Mouse (Mus musculus) frontal cortex, adult 2 months (tissue): ENCODE results near the gene Nipsnap2. TPM values are rescaled to one million over a fixed set of nuclear protein-coding genes. Genes with fewer than 3 reads are reported as not detected.
A peak's percentile ranks its signal among the peaks of the same experiment; 100 is the strongest.
"Not testable (repeated sequence)": the region's sequence is repeated elsewhere in the genome, so short reads cannot be mapped to it uniquely, and the experiment has no call there.

Experiments
- DNase-seq, 2 experiments: peaks; one replicate each; pipeline ENCODE4 v3.0.0; 2022; ENCODE audit warnings: low spot score in 1 of 2; ENCODE audit errors: extremely low spot score in 1 of 2
- polyA plus RNA-seq: library from polyadenylated mRNA; depleted of rRNA; stranded (reverse); fragments of >200 nt; gene quantifications from 2 replicates; pipeline ENCODE4 v1.2.3, GENCODE M21; 2012; rRNA removed

The Nipsnap2 gene
- polyA plus RNA-seq: 118 and 124 TPM in 2 replicates

DNA sequence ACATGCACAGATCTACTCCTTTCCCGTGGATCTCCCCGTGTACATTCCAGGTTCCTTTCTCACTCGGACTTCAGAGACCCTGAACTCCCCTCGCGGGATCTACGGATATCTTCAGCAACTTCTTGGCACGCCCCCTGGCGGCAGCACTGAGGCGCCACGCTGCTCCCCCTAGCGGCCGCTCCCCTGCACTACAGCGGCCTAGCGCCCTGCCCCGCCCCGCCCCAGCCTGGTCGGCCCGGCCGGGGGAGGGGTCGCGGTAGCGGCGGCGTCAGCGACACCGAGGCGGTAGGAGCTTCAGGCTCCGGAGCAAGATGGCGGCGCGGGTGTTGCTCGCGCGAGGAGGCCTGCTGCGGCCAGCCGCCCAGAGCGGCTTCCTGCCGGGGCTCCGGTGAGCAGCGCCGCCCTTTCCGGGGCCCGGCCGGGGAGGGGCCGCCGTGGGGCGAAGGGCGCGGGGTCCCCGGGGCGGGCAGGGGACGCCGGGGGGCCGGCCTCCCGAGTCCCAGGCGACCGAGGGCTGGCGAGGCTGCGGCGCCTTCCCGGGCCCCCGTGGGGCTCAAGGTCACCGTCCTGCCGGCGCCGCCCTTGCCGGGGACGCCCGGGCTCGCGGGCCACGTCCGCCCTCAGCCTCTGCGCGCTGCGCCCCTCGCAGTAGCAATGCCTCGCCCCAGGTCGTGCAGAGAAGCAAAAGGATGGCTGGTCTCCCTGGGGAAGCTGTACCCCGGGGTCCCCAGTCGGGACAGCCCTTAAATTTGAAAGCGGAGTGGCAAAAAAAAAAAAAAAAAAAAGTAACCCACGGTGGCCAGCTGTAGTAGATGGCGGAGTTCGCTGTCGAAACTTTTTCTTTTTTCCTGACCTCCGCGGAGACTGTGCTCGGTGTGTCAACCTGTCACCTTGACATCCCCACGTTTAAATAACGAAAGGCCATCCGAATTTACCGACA lies at the start of gene Nipsnap2:
TSS of gene Nipsnap2 (plus strand) at position 230 of the 940 bp plus-strand sequence.
- peak; percentile 72 to 93 for DNase-seq

DNA sequence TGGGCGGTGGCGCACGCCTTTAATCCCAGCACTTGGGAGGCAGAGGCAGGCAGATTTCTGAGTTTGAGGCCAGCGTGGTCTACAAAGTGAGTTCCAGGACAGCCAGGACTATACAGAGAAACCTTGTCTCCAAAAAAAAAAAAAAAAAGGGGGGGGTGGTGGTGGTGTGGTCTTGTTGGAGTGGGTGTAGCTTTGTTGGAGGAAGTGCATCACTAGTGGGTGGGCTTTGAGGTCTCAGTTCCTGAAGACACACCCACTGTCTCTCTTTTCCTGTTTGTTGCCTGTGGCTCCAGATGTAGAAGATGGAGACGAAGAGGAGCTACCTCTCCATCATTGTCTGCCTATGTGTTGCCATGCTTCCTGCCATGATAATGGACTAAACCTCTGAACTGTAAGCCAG lies 39.7 kb upstream of the Nipsnap2 start:
- DNase-seq: not testable (repeated sequence)

DNA sequence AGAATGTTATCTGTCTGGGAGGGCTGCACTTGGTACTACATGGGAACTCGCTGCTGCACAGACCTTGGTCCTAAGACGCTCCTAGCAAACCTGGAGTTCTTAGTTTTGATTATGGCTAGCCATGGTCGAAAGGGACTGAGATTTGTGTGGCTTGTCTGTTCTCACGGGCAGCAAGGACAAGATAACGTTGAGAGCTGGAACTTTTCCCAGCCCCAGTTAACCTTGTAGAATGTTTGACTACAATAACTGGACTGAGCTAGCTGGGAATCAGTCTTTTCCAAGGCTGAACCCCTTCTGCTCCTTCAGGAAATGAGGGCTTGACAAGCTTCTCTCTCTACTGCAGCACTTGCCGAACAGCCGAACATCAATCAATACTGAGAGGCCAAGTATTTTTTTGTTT lies 37.2 kb upstream of the Nipsnap2 start:
- DNase-seq: no peak

DNA sequence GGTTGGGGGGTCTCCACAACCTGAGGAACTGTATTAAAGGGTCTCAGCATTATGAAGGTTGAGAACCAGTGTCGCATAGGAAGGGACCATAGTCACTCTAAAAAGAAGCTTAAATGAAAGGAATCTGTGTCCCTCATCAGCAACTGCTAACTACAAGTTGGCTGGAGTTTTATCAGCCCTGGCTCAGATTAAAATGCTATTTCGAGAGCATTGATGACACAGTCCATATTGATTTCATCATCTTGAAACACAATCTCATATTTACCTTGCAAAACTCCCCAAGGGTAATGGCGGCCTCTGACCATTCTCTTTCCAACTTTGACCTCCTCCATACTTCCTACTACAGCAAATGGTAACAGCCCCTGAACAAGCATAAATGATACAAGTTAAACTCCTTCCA lies 34.3 kb upstream of the Nipsnap2 start:
- no peak for DNase-seq

DNA sequence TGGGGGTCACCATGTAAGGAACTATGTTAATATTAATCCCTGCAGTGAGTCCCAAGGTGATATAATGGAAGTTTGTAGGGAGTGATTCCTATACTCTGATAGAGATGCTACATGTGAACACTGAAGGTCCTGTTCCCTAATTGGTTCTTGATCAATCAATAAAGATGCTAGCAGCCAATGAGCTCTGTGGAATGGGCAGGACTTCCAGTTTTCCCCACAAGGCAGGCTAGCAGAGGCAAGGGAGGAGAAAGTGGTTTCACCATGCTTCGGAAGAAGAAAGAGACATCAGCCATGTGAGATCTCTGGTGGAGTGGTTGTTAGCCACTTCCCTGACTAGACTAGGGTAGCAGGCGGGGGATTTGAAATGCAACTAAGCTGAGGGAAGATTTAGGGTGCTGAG lies 24.4 kb upstream of the Nipsnap2 start:
- no peak for DNase-seq

DNA sequence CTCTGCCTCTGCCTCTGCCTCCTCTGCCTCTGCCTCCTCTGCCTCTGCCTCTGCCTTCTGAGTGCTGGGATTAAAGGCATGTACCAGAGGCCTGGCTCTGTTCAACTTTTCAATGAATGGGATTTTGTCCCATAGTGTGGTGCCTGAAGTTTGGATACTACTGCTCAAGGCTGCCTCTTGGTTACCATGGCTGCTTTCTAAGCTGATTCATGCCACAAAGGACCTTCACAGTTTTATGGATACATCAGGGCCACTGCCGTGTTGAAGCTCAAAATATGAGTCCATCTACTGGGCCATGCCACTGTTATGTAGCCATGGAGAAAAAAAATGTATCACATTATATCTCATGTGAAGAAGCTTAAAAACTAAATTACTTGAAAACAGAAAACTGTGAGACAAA lies 23.2 kb upstream of the Nipsnap2 start:
- DNase-seq: no peak

DNA sequence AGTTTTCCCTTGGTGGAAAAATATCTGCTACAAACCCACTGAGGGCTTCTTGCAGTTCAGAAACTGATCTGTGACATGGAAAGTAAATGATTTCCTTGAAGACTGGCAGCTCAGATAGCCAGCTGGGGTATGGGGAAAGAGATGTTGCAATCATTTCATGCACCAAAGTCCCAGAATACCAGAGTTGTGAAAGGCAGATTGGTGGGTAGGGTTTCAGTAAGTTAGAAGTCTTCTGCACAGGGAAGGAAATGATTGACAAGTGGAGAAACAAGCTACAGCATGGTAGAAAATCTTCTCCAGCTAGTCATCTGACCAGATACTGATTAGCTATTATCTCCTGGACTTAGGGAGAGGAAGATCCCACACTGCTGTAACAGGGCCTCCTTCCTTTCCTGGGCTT lies 21.5 kb upstream of the Nipsnap2 start:
- DNase-seq: no peak

DNA sequence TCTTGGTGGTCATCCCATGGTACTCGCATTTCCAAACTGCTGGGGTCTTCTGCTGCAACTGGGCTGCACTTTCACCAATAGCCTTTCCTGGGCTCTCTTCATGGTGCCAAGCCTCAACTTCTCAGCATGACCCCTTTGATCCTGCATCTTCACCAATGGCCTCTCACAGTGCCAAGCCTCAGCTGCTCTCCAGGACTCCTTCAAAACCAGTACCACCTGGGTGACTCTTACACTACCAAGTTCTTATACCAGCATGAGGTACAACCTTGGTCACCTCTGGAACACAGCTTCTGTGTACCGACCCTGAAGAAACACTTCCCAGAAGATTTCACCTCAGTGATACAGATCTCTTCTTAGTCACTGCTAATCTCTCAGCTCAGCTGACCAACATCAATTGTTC lies 16.5 kb upstream of the Nipsnap2 start, which contains the start of gene Sept14:
TSS of gene Sept14 (minus strand) at position 101 of the 400 bp plus-strand sequence.
- no peak for DNase-seq

DNA sequence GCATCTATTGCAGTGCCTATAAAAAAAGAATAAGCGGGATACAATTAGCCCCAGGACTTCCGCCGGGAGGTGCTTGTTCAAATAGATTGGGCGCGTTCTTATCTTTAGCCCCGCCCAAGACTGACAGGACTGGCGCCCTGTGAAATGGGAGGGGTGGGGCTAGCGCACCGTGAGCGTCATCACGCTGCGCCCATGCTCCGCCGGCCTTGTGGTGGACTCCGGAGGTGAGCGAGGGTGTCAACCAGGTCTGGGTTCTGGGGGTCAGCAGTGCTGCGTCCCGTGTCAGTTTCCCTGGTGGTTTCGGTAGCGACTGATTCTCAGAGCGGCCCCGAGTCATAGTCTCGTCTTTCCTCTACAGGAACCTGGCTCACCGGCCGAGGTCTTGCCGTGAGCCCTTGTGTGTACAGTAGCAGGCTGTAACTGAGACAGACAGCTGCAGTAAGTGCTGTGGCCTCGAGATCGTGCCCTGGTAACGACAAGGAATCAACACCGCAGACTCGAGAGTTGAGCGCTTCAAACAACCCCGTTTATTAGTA lies 9.5 kb upstream of the Nipsnap2 start, which contains the start of gene Mrps17:
TSS of gene Mrps17 (plus strand) at position 172 of the 536 bp plus-strand sequence.
- DNase-seq: peak; percentile 89 to 94

DNA sequence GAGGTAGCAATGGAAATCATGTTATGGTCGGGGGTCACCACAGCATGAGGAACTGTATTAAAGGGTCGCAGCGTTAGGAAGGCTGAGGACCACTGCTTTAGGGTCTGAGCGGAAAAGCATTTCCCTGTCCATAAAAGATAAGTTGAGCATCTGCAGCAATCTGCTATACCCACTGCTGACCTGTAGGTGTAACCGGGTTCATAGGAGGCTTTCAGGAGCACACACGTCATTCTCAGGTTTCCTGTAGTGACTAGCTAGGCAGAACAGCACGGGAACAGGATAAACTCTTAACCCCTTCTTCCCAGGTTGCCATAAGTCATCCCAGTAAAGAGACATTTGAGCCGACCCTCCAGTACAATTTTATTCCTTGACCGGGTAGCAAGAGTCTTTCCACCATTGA lies 7.8 kb upstream of the Nipsnap2 start:
- no peak for DNase-seq

DNA sequence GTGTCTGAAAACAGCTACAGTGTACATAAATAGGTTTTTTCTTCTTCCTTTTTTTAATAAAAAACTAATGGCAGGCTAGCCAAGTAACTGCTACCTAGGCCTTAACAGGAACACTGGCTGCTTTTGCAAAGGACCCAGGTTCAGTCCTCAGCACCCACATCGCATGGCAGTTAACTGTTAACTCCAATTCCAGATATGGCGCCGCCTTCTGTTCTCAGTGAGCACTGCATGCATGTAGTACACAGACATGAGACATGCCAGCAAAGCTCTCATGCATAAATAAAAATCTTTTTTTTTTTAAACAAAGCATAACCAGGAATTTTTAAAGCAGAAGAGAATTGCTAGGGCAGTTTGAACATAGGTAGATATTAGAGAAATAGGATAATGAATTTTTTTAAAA lies 4.7 kb upstream of the Nipsnap2 start:
- no peak for DNase-seq

DNA sequence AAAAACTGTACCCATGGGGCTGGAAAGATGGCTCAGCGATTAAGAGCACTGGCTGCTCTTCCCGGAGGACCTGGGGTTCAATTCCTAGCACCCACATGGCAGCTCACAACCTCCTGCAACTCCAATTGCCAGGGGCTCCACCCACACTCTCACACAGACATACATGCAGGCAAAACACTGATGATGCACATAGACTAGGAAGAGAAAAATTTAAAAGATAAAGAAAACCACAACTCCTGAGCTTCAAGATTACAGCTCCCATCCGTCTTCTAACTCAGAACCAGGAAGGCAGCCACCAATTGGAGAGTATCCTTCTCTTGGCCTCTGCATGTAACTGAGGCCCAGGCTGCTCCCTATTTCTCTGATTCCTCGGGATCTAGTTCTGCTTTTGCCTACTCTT lies 595 bp upstream of the Nipsnap2 start:
- DNase-seq: no peak

DNA sequence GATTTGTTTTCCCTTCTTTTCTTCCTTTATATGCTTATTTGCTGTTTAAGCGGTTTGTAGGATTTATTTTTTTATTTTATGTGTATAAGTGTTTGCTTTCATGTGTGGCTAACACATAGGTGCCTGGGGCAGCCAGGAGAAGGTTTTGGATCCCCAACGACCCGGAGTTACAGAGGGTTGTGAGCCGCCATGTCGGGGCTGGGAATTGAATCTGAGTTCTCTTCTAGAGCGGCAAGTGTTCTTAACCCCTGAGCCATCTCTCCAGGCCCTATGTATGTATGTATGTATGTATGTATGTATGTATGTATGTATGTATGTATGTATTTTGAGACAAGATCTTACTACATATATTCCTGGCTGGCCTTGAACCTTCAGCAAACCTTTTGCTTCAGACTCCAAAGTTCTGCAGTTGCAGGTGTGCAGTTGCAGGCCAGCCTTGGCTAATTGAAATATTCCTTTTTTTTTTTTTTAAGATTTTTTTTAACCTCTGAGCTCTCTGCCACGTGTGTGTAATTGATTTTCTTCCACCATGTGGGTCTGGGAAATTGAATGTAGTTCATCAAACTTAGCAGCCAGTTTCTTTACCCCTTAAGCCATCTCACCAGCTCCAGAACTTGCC lies 1.0 kb downstream of the Nipsnap2 start:
- DNase-seq: no peak

DNA sequence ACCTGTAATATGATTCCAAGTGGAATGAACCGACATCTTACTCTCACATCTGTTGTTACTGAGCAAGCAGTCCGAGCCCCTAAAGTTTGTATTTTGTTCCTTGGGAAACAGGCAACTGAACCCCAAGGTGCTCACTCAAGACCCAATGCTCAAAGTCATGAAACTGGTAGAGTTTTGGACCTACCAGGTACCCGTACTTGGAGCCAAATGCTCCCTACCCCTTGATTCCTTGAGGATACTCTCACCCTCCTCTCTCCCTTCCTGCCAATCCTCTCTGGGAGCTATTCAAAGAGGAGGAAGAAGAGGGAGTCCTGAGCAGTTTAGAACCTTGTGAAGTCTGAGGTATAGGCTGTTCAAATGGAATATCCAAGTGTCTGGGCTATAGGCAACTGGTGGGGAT lies 1.9 kb downstream of the Nipsnap2 start:
- DNase-seq: no peak

DNA sequence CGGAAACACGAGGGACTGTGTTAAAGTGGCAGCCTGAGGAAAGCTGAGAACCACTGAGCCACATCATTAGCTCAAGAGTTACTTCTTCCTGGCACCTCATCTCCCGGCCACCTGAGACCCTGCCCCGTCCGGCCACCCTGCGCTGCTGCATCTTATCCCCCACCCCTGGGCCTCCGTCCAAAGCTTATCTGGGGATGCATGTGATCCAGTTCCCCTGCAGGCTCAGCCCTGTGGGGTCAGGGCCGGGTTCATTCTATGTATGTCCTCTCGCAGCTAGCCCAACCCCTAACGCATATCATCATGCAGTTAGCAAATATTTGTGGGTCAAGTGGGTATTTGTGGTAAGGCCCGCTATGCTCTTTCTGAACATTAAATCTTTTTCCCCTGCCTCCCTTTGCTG lies 4.4 kb downstream of the Nipsnap2 start:
- DNase-seq: no peak

DNA sequence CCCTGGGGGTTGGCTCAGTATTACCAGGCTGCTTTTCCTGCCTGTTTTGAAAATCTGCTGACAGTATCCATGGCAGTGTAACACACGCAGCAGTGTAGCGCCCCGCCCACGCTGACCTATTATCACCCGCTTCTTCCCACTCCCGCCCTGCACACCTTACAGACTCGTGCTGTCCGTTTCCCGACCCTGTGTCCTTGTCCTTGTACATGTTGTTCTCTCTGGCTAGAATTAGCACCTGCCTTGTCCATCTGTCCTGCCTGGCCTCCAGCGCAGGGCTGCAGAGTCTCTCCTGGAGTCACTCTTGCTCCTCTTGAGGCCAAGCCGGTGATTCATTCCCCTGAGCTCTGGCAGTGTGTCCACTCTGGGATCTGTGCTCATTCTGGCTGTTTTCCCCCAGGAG lies 5.5 kb downstream of the Nipsnap2 start:
- DNase-seq: no peak

DNA sequence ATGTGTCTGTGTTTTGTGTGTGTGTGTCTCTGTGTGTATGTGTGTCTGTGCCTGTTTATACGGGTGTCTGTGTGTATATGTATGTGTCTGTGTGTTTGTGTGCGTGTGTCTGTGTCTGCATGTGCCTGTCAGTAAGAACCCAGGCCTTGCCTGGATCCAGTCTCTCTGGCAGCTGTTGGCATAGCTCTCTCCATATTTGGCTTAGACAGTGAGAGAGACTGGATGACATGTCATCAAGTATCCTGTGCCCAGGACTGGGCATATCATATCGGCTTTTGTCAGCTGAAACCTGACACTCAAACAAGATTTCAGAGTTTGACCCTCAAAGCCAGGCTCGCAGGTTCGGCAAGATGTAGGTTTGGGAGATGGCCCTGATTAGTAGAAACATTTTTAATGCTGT lies 6.2 kb downstream of the Nipsnap2 start:
- DNase-seq: no peak

DNA sequence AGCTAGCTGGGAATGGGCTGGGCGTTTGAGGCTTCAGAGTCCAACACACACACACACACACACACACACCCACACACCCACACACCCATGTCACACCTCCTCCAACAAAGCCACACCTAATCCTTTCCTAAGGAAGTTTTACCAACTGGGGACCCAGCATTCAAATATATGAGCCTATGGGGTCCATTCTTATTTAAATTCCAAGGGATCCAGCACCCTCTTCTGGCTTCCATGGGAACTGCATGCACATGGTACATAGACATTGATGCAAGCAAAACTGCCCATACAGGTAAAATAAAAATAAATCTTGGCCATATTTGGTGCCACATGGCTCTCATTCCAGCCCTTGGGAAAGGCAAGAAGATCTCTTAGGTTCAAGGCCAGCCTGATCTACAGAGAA lies 16.1 kb downstream of the Nipsnap2 start:
- peak in 1 of 2 experiments; percentile 46 for DNase-seq

DNA sequence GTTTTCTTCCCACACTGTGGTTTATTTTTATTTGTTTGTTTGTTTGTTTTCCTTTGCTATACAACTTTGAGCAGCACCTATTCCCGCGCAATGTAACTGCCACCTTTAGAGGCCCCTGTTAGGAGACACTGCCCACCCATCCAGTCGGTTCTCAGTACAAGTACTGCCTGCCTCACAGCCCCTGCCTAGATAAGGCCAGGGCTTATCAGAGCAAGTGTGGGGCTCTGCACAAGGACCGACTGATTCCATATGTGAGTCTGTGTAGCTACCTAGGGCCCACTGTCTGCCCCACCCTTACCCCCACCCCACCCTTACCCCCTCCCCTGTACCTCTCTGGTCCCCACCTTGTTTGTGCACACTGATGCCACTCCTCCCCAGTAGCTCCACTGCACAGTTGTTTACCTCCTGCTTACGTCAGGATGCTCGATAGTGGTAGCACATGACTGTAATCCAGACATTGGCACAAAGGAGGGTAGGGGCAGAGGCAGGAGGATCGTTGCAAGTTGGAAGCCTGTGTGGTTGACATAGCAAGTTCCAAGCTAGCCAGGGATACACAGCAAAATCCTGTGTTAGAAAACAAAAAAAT lies 18.1 kb downstream of the Nipsnap2 start:
- DNase-seq: no peak

DNA sequence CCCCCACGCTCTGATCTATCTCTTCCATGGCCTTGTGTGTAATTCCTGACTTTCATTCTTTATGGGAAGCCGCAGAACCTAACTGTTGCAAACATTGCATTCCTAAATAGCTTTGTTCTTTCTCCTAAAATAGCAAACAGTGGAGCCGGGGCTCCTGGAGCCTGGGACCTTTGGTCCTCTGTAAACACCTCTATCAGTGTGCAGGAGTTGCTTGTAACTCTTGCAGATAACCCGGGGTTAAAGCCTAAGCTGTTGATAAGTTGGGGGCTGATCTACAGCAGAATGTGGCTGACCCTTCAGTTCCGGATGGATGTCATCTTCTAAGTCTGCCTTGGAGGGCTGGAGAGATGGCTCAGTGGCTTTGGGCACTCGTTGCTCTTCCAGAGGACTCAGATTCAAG lies 19.2 kb downstream of the Nipsnap2 start:
- no peak for DNase-seq

DNA sequence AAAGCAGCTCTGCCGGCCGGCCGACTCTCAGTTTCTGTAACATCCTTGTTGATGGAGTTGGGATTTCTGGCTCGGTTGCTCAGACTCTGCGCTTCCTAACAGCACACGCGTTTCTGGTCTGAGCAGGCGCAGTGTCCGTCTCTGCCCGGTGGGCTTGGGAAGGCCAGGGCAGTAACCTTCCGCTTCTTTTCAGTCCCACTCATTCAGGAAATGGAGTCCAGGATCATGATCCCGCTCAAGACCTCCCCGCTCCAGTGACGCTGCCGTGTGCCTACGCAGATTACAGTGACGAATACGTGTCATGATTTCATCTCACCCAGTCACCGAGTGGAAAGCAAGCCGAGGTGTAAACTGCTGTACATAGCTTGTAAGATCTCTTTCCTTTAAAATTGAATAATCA lies 32.0 kb downstream of the Nipsnap2 start:
- no peak for DNase-seq
